Mouse (Mus musculus) lung, adult 10 weeks (tissue): Measurements from ENCODE around the gene Gpx8. TPM values are rescaled to one million over a fixed set of nuclear protein-coding genes. Genes with fewer than 3 reads are reported as not detected.

Source experiments
- polyA plus RNA-seq: library from polyadenylated mRNA; stranded (reverse); fragments of 350-450 nt; fragmentation: Illumina TruSeq; extraction: RNeasy Lipid Tissue Mini Kit (QIAGEN cat#74804); gene quantifications from one replicate; pipeline ENCODE4 v1.2.3, GENCODE M21; 2014; ENCODE audit warnings: low read depth, low replicate concordance; ENCODE audit not compliant: insufficient read depth

Gpx8 gene
- 105 TPM for polyA plus RNA-seq

GRCm38 (mm10) chr13:113046211-113046883 lies at the start of gene Gpx8:
Gpx8 (minus strand) TSS chr13:113046410.

GRCm38 (mm10) chr13:113034950-113035421 lies 11.2 kb downstream of the Gpx8 start, which contains the start of gene Cdc20b:
Cdc20b (plus strand) TSS chr13:113035111.

GRCm38 (mm10) chr13:112993531-112994152 lies 52.6 kb downstream of the Gpx8 start, which contains the start of gene Mcidas:
Mcidas (plus strand) TSS chr13:112993845.

Other genes starting within 250 kb of the Gpx8 start
- gene Plpp1, start 245.6 kb downstream of the Gpx8 start, polyA plus RNA-seq, result 144 TPM
- gene Mtrex, start 119.0 kb downstream of the Gpx8 start, polyA plus RNA-seq, result 18.4 TPM
- gene Dhx29, start 119.0 kb downstream of the Gpx8 start, polyA plus RNA-seq, result 5.5 TPM
- gene Ccno, start 58.6 kb downstream of the Gpx8 start, polyA plus RNA-seq, result 2.9 TPM
- gene Mcidas, start 52.6 kb downstream of the Gpx8 start, polyA plus RNA-seq, result 0.24 TPM
- not detected for gene Cdc20b, start 11.3 kb downstream of the Gpx8 start, polyA plus RNA-seq
- 71.5 TPM for gene Gzma, start 54.6 kb upstream of the Gpx8 start, polyA plus RNA-seq
- 17.5 TPM for gene Esm1, start 163.2 kb upstream of the Gpx8 start, polyA plus RNA-seq
- gene Gzmk, start 179.5 kb upstream of the Gpx8 start, polyA plus RNA-seq, result not detected
- gene BC067074, start 246.7 kb upstream of the Gpx8 start, polyA plus RNA-seq, result 1.9 TPM